Mouse (Mus musculus): ENCODE results near the gene Ctsk. TPM values are rescaled to one million over a fixed set of nuclear protein-coding genes. Genes with fewer than 3 reads are reported as not detected.

Ctsk gene
- total and polyA plus RNA-seq, 3 experiments = 0.08 to 0.10 TPM; not detected in 1

DNA sequence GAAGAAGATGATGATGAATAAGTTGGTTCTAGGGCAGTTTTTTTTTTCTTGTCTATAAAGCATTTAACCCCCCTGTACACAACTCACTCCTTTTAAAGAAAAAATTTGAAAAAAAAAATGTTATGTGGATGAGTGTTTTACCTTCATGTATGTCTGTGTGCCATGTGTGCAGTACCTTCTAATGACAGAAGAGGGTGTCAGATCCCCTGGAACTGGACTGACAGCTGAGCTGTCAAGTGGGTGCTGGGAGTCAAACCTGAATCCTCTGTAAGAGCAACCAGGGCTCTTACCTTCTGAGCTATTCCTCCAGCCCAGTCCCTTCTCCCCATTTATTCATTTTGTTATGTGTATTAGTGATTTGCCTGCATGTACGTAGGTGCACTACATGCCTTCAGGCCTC, 32.0 kb downstream of the Ctsk start (continued):
- TF ChIP-seq HCFC1 (IDR thresholded peaks at IDR 0.05; ENCODE audit: low read depth, low read length) = no peak

DNA sequence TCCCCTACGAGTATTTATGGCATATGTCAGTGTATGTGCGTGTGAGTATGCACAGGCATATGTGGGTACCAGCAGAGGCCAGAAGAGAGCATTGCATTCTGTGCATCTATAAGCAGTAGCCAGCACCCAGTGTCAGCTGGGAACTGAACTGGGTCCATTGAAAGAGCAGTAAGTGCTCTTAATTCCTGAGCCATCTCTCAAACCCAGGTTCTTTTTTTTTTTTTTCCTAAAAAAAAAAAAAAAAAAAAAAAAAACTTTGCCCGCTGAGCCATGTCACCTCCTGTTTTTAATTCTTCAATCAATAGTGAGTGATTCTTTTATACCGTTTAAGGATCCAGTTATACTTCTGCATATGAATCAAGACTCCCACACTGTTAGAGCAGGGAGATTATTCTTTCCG, 34.3 kb downstream of the Ctsk start:
- Histone ChIP-seq H3K27ac (ENCODE audit: control insufficient read depth, low read depth, low read length) (no peak overlapping the region), H3K79me2 (ENCODE audit: control insufficient read depth, insufficient read depth, low read length, poor library complexity) (no peaks in the 10 kb centered on the region), H3K4me1 (ENCODE audit: control insufficient read depth in 1 of 2, insufficient read depth in 2 of 2, low read length in 2 of 2) (no peaks in the 10 kb centered on the region), H3K9me3 (replicated peaks; ENCODE audit: insufficient read depth, low read length) (no peaks in the 10 kb centered on the region), H3K36me3 (ENCODE audit: control insufficient read depth in 1 of 2, insufficient read depth in 2 of 2, low read length in 2 of 2) (no peaks in the 10 kb centered on the region), H3K9ac (ENCODE audit: control insufficient read depth, low read depth, low read length, poor library complexity, severe bottlenecking) (no peak overlapping the region), H3K4me3 (ENCODE audit: control insufficient read depth in 1 of 2, insufficient read depth in 1 of 2, low read depth in 2 of 2, low read length in 2 of 2) (no peak overlapping the region), H3K27me3 (ENCODE audit: control insufficient read depth in 1 of 2, insufficient read depth in 2 of 2, low read length in 2 of 2) (peaks cover 16 to 18% of the 10 kb centered on the region in 2 experiments)
- DNase-seq (ENCODE audit: low read depth, low spot score) = no peak
- TF ChIP-seq SIN3A (IDR thresholded peaks at IDR 0.05; ENCODE audit: low read length) (no peak), UBTF (IDR thresholded peaks at IDR 0.05; ENCODE audit: borderline replicate concordance, insufficient read depth, low read depth, low read length) (no peak), ZNF384 (IDR thresholded peaks at IDR 0.05; ENCODE audit: low read depth, low read length) (peak; percentile 58), MAFK (IDR thresholded peaks at IDR 0.05; ENCODE audit: borderline replicate concordance, low read depth, low read length) (no peak), SMC3 (IDR thresholded peaks at IDR 0.05; ENCODE audit: low read depth, low read length) (0 out of 2 replicates have a peak, but pooled peaks have one; percentile 12), MYB (IDR thresholded peaks at IDR 0.05; ENCODE audit: low read depth, low read length) (no peak), CTCF (IDR thresholded peaks at IDR 0.05 in 2 of 3, conservative IDR thresholded peaks at IDR 0.05 in 1 of 3; ENCODE audit: control insufficient read depth in 1 of 3, insufficient read depth in 1 of 3, low read depth in 2 of 3, low read length in 3 of 3, poor library complexity in 1 of 3, severe bottlenecking in 1 of 3) (peak in 2 of 3 experiments; percentile 8 to 14; a peak in 2 of 6 replicates), POLR2AphosphoS2 (IDR thresholded peaks at IDR 0.05; ENCODE audit: low read length) (no peak), MYC (IDR thresholded peaks at IDR 0.05; ENCODE audit: low read depth, low read length) (no peak), TBP (IDR thresholded peaks at IDR 0.05; ENCODE audit: low read depth, low read length) (no peak), RCOR1 (IDR thresholded peaks at IDR 0.05; ENCODE audit: low read depth, low read length) (no peak), GATA1 (IDR thresholded peaks at IDR 0.05; ENCODE audit: low read depth, low read length) (no peak)

DNA sequence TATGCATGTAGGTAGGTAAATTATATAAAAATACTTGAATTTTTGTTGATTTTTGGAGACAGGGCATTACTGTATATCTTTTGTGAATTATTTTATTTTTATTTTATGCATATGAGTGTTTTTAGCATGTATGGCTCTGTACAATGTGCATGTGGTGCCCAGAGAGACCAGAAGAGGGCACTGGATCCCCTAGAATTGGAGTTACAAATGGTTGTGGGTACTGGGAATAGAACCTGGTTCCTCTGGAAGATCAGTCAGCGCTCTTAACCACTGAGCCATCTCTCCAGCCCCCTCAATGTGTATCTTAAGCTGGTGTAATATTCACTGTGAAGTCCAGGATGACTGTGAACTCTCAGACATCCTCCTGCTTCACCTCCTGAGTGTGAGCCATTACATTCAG, 35.9 kb downstream of the Ctsk start:
- Histone ChIP-seq H3K4me1 (ENCODE audit: control insufficient read depth in 1 of 2, insufficient read depth in 2 of 2, low read length in 2 of 2) (no peaks in the 10 kb centered on the region), H3K27ac (ENCODE audit: control insufficient read depth, low read depth, low read length) (no peak overlapping the region), H3K4me3 (ENCODE audit: control insufficient read depth in 1 of 2, insufficient read depth in 1 of 2, low read depth in 2 of 2, low read length in 2 of 2) (no peak overlapping the region), H3K9me3 (replicated peaks; ENCODE audit: insufficient read depth, low read length) (no peaks in the 10 kb centered on the region), H3K36me3 (ENCODE audit: control insufficient read depth in 1 of 2, insufficient read depth in 2 of 2, low read length in 2 of 2) (no peaks in the 10 kb centered on the region), H3K9ac (ENCODE audit: control insufficient read depth, low read depth, low read length, poor library complexity, severe bottlenecking) (no peak overlapping the region), H3K79me2 (ENCODE audit: control insufficient read depth, insufficient read depth, low read length, poor library complexity) (no peaks in the 10 kb centered on the region), H3K27me3 (ENCODE audit: control insufficient read depth in 1 of 2, insufficient read depth in 2 of 2, low read length in 2 of 2) (peaks cover 18 to 22% of the 10 kb centered on the region in 2 experiments)
- no peak for TF ChIP-seq BHLHE40 (IDR thresholded peaks at IDR 0.05; ENCODE audit: borderline replicate concordance, low read depth, low read length)
- TF ChIP-seq ZC3H11A (IDR thresholded peaks at IDR 0.05; ENCODE audit: low read depth, low read length) = peak; percentile 50; the same call in 1 of the 2 replicates
- no peak for TF ChIP-seq SIN3A (IDR thresholded peaks at IDR 0.05; ENCODE audit: low read length)
- TF ChIP-seq MAZ (IDR thresholded peaks at IDR 0.05; ENCODE audit: low read depth, low read length) = no peak
- TF ChIP-seq TAL1 (IDR thresholded peaks at IDR 0.05; ENCODE audit: low read length) = no peak
- TF ChIP-seq MEF2A (IDR thresholded peaks at IDR 0.05; ENCODE audit: extremely low read depth, insufficient replicate concordance, low read depth, low read length, poor library complexity, severe bottlenecking) = no peak
- peak; percentile 52 to 63 (median 53); a peak in 5 of 6 replicates for TF ChIP-seq CTCF (IDR thresholded peaks at IDR 0.05 in 2 of 3, conservative IDR thresholded peaks at IDR 0.05 in 1 of 3; ENCODE audit: control insufficient read depth in 1 of 3, insufficient read depth in 1 of 3, low read depth in 2 of 3, low read length in 3 of 3, poor library complexity in 1 of 3, severe bottlenecking in 1 of 3)
- no peak for TF ChIP-seq ETS1 (IDR thresholded peaks at IDR 0.05; ENCODE audit: low read depth, low read length)
- no peak for TF ChIP-seq MYC (IDR thresholded peaks at IDR 0.05; ENCODE audit: low read depth, low read length)
- TF ChIP-seq USF1 (IDR thresholded peaks at IDR 0.05; ENCODE audit: low read depth, low read length) = no peak
- TF ChIP-seq RAD21 (IDR thresholded peaks at IDR 0.05; ENCODE audit: low read depth, low read length) = peak; percentile 65
- peak; percentile 46 for TF ChIP-seq SMC3 (IDR thresholded peaks at IDR 0.05; ENCODE audit: low read depth, low read length)
- no peak for TF ChIP-seq JUND (IDR thresholded peaks at IDR 0.05; ENCODE audit: low read depth, low read length)
- no peak for TF ChIP-seq ZKSCAN1 (IDR thresholded peaks at IDR 0.05; ENCODE audit: low read depth, low read length)
- TF ChIP-seq POLR2A (IDR thresholded peaks at IDR 0.05; ENCODE audit: control insufficient read depth in 1 of 2, insufficient read depth in 1 of 2, low read depth in 1 of 2, low read length in 2 of 2, poor library complexity in 1 of 2) = no peak
- TF ChIP-seq EP300 (IDR thresholded peaks at IDR 0.05; ENCODE audit: low read depth in 1 of 2, low read length in 2 of 2) = no peak
- peak; percentile 53 for DNase-seq (ENCODE audit: low read depth, low spot score)

Measured in MEL (cell line).